Mouse (Mus musculus): ENCODE measurements at regions not wholly inside any gene's neighbourhood (a gene's known extent, or its start where the extent isn't known, plus 50 kb on each side); places are given as distances from the start of the nearest gene placed in this dataset.
"Not testable (repeated sequence)": the region's sequence is repeated elsewhere in the genome, so short reads cannot be mapped to it uniquely, and the experiment has no call there.

DNA sequence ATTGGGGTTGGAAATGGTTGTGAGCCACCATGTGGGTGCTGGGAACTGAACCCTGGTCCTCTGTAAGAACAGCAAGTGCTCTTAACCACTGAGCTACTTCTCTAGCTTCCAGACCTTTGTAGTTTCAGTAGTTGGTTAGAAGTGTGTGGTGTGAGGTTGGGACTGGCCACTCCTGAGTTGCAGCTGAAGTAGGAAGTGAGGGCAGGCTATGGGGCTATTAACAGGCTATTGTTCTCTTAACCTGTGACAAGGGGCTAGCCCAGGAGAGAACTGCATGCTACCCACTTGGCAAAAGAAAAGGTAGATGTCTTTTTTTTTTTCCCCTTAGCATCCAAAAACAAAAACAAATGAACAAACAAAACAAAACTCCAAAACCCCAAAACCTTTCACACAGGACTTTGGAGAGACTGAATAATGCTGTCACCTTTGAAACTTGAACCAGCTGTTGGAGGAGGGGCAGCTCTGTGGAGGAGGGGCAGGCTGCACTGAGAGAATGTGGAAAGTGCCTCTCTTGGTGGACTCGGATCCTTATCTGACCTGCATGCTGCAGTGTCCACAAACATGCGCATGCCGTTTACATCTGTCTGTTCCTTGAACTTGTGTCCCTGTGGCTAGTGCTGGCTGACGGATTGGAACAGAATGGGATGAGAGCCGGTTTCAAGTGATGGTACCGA lies 149.3 kb upstream of the Unc93a2 start:
- DNase-seq: no peak

DNA sequence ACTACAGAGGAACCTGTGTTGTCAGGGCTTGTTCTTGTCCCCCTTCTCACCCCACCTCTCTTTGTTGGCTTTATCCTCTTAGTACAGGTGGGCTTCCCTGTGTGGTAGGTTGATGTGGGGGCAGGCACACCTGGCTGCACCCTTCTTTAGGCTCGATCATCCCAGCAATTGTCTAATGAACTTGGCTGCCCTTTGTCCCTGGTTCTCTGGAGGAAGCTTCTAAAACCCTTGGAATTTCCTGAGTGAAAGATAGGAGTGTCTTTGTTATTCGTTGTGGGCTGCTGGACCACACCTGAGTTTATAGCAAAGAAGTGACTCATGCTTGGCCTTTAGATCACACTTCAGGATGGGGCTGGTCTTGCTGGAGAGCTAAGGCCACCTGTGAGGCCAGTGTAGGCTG lies 148.3 kb upstream of the Unc93a2 start:
- DNase-seq: no peak

DNA sequence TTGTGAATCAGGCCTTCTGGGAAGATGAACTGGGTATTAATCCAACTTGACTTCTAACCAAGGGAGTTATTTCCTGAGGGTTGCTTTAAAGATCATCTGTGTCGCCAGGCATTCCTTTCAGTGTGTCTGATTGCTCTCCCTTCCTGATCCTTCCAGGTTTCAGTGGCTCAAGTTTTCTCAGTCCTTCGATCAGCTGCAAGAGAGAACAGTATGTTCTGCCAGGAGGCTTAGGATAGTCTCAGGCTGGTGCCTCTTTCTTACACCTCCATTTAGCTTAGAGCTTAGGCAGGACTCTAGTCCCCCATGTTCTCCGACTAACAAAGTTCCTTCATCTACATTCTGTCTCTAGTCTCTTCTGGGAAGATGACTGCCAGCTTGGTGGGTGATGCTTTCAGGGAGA lies 147.4 kb upstream of the Unc93a2 start:
- DNase-seq: no peak

DNA sequence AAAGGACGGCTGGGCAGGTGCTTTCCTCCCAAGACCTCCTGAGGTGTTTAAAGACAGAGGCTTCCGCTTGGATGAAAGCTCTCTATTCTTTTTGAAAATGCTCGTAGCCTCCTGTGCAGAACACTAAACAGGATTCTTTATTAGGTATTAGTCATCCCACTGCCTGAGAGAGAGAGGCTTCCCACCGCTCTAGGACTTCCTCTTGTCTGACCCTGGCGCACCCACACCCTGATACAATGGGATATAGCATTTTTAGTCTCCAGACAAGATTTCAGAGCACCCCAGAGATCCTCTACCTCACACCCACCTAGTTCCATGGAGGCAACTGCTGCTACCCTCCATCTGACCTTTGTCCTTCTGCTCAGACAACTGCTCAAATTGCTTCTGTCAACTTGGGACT lies 144.0 kb upstream of the Unc93a2 start:
- DNase-seq: no peak

DNA sequence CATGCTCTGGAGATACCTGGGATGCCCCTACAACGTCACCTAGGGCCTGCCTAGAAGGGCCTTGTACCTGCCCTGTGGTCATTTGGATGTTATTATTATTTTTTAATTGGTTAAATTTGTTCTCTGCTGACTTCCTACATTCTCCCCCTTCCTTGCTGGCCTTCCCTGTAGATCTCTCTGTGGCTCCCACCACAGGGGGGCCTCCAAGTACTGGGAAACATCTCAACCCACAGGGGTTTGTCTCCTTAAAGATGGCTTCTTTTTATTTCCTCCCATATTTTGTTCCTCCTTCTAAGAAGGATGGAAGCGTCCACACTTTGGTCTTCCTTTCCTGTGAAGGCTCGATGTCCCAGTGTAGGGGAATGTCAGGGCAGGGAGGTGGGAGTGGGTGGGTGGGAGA lies 142.4 kb upstream of the Unc93a2 start:
- no peak for DNase-seq

DNA sequence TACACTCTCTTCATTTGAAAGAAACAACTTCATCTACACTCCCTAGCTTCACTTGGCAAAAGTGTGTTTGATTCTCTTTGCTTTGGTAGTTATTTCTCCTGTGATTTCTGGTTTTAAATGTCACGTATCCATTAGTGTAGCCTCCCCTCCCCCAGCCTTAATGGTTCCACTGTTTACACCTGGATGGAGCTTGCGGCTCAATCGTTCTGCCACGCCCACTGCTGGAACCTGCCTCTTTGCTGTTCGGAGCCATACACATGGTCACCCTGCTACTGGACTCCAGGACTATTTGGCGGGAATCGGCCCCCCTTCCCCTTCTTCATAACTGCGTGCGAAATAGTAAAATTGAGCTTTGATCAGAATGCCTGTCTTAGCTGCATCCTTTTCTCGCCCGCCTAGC lies 139.2 kb upstream of the Unc93a2 start:
- DNase-seq: not testable (repeated sequence)

DNA sequence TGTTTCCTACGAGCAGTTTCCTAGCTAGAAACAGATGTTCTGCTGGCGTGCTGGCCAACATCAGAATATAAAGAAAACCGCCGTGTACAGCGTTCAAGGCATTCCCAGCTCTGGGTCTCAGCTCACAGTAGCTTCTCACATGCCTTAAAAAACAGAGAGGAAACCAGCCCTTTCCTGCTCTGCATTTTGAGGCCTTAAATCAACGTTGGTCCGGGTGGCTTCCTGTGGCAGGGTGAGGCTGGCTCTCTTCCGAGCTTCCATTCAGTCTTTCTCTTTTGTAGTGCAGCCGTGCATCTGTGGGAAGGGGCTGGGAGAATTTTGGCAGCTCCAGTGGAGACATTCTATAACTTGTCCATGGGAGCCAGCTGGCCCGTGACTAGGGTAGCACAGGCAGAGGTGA lies 135.9 kb upstream of the Unc93a2 start:
- DNase-seq: no peak
